ENCODE assay signal across 26 mouse cellular contexts in the genomic region with DNA sequence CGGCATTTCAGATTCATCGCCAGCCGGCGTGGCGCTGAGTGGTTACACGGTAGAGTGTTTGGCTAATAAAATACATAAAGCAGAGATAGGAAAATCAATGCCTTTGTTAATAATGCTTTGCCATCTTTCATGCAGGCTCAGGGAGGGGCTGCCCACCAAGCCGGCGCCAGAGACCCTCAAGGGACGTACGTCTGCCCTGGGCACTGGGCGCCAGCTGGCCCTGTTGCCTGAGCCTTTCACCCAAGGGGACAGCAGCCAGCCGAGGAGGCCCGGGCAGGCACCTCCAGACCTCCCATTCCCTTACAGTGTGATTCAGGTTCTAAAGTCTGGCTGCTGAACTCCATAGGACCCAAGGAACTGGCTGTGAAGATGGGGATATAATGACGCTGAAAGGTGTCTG.
DNase-seq lines count a peak whose midpoint lies in the region; ATAC-seq and TF ChIP-seq lines count a peak whose summit lies in the region.
"Had no signal": no experiment of that assay in that cellular context is flagged by ENCODE, and none has a peak within 500 bp of the region (broad histone marks: within the 10 kb centered on the region; RNA-seq: fewer than 3 reads in every experiment).

No protein-coding gene starts in this region.

- no peak overlapping the region for H3K9ac ChIP-seq in hindbrain, embryonic 16.5 days (ENCODE audit: low read depth, low read length)
- no peak overlapping the region for H3K9ac ChIP-seq in hindbrain, postnatal 0 days (replicated peaks; ENCODE audit: low read length)
- H3K9ac ChIP-seq in neural tube, embryonic 13.5 days = no peak overlapping the region
- H3K9ac ChIP-seq: embryonic facial prominence, embryonic 12.5 days; heart, embryonic 12.5 days; limb, embryonic 12.5 days; liver, embryonic 13.5 days had no signal

- H3K9me3 ChIP-seq in hindbrain, embryonic 16.5 days (ENCODE audit: control insufficient read depth, low read length) = no peaks in the 10 kb centered on the region
- no peaks in the 10 kb centered on the region for H3K9me3 ChIP-seq in hindbrain, postnatal 0 days (ENCODE audit: low read length)
- H3K9me3 ChIP-seq in neural tube, embryonic 13.5 days = no peaks in the 10 kb centered on the region
- H3K9me3 ChIP-seq: embryonic facial prominence, embryonic 12.5 days; heart, embryonic 12.5 days; limb, embryonic 12.5 days; liver, embryonic 13.5 days had no signal

- H3K4me3 ChIP-seq in cerebellum, adult 2 months (replicated peaks; ENCODE audit: insufficient read depth, low read depth, low read length) = peak overlapping the region; percentile 1
- H3K4me3 ChIP-seq in hindbrain, embryonic 16.5 days (ENCODE audit: low read length) = no peak overlapping the region
- no peak overlapping the region for H3K4me3 ChIP-seq in hindbrain, postnatal 0 days (ENCODE audit: low read length)
- no peak overlapping the region for H3K4me3 ChIP-seq in neural tube, embryonic 13.5 days
- H3K4me3 ChIP-seq: embryonic facial prominence, embryonic 12.5 days; heart, adult 2 months; heart, embryonic 12.5 days; limb, embryonic 12.5 days; liver, embryonic 13.5 days had no signal

- no peak for TF ChIP-seq CTCF in cerebellum, adult 2 months (IDR thresholded peaks at IDR 0.05; ENCODE audit: borderline replicate concordance, insufficient read depth, low read depth, low read length)
- no peak for TF ChIP-seq CTCF in hindbrain, postnatal 0 days (IDR thresholded peaks at IDR 0.05; ENCODE audit: low read depth)

- ATAC-seq in cerebellum, adult (ENCODE audit: insufficient number of reproducible peaks, low FRiP score, low TSS enrichment) = no peak
- 0 out of 2 replicates have a peak, but pooled peaks have one; percentile 28 for ATAC-seq in hindbrain, embryonic 16.5 days
- no peak for ATAC-seq in hindbrain, postnatal 0 days
- ATAC-seq in neural tube, embryonic 13.5 days (ENCODE audit: low read depth) = no peak
- ATAC-seq: CD4-positive, CD25-positive, alpha-beta regulatory T cell, adult 4 months; forebrain, embryonic 14.5 days; intestine, postnatal 0 days had no signal

- TF ChIP-seq POLR2A in cerebellum, adult 2 months (IDR thresholded peaks at IDR 0.05; ENCODE audit: borderline replicate concordance, insufficient read depth, low read length) = no peak

- 20% methylated on average over 14 of the region's 14 CpGs for WGBS in cerebellum, adult 2 months
- 64% methylated on average over 14 of the region's 14 CpGs for WGBS in hindbrain, embryonic 16.5 days
- 63% methylated on average over 14 of the region's 14 CpGs for WGBS in hindbrain, postnatal 0 days
- WGBS in neural tube, embryonic 13.5 days = 50% methylated on average over 14 of the region's 14 CpGs

- H3K27me3 ChIP-seq in cerebellum, adult 2 months (ENCODE audit: control insufficient read depth, insufficient read depth, low read length) = no peaks in the 10 kb centered on the region
- H3K27me3 ChIP-seq in hindbrain, embryonic 16.5 days (replicated peaks; ENCODE audit: control insufficient read depth, insufficient read depth, low read length) = no peaks in the 10 kb centered on the region
- H3K27me3 ChIP-seq in hindbrain, postnatal 0 days (ENCODE audit: insufficient read depth, low read length) = no peaks in the 10 kb centered on the region
- H3K27me3 ChIP-seq in neural tube, embryonic 13.5 days = no peaks in the 10 kb centered on the region
- H3K27me3 ChIP-seq: embryonic facial prominence, embryonic 12.5 days; heart, embryonic 12.5 days; liver, embryonic 13.5 days had no signal

- no peaks in the 10 kb centered on the region; the same call in 1 of the 2 replicates for H3K4me1 ChIP-seq in cerebellum, adult 2 months (ENCODE audit: control insufficient read depth, insufficient read depth, low read length)
- H3K4me1 ChIP-seq in hindbrain, embryonic 16.5 days (ENCODE audit: control insufficient read depth, insufficient read depth, low read depth, low read length) = no peaks in the 10 kb centered on the region; the same call in 1 of the 2 replicates
- H3K4me1 ChIP-seq in hindbrain, postnatal 0 days (ENCODE audit: insufficient read depth, low read length) = no peaks in the 10 kb centered on the region
- peaks cover 13% of the 10 kb centered on the region for H3K4me1 ChIP-seq in neural tube, embryonic 13.5 days (replicated peaks)
- H3K4me1 ChIP-seq: embryonic facial prominence, embryonic 12.5 days; heart, embryonic 12.5 days; liver, embryonic 13.5 days had no signal

- DNase-seq in cerebellum, adult 2 months = peak in 1 of 2 experiments; percentile 12
- no peak for DNase-seq in hindbrain, postnatal 0 days (ENCODE audit: low spot score)
- DNase-seq in neural tube, embryonic 10.5 days (ENCODE audit: extremely low spot score, low spot score) = no peak
- no peak for DNase-seq in urinary bladder, postnatal 4 days (ENCODE audit: low spot score in 2 of 2)
- DNase-seq: cerebellum, adult 8-10 months; embryo, embryonic 11 days; heart, postnatal 4 days; kidney, adult 9 months; kidney, postnatal 10 days; layer of hippocampus, adult 9-11 months; liver, embryonic 13.5 days; lung, adult 2 months; lung, postnatal 10 days; thymus, adult 2 months; thymus, postnatal 36 days had no signal

- no peak overlapping the region for H3K27ac ChIP-seq in cerebellum, adult 2 months (ENCODE audit: insufficient read depth, low read length)
- H3K27ac ChIP-seq in hindbrain, embryonic 16.5 days (ENCODE audit: low read depth, low read length) = no peak overlapping the region
- H3K27ac ChIP-seq in hindbrain, postnatal 0 days = no peak overlapping the region
- peak overlapping the region; percentile 67; the same call in 1 of the 2 replicates for H3K27ac ChIP-seq in neural tube, embryonic 13.5 days (replicated peaks)
- H3K27ac ChIP-seq: embryonic facial prominence, embryonic 12.5 days; heart, adult 2 months; limb, embryonic 12.5 days; liver, embryonic 13.5 days; macrophage had no signal

- H3K4me2 ChIP-seq in hindbrain, embryonic 16.5 days (ENCODE audit: low read length) = no peak overlapping the region
- no peak overlapping the region for H3K4me2 ChIP-seq in hindbrain, postnatal 0 days (ENCODE audit: low read depth, low read length)
- H3K4me2 ChIP-seq in neural tube, embryonic 13.5 days = no peak overlapping the region
- H3K4me2 ChIP-seq: embryonic facial prominence, embryonic 12.5 days; heart, embryonic 12.5 days; limb, embryonic 12.5 days; liver, embryonic 13.5 days had no signal

- no peaks in the 10 kb centered on the region for H3K36me3 ChIP-seq in hindbrain, embryonic 16.5 days (ENCODE audit: control insufficient read depth, insufficient read depth, low read length)
- H3K36me3 ChIP-seq in hindbrain, postnatal 0 days (ENCODE audit: insufficient read depth, low read length) = no peaks in the 10 kb centered on the region
- no peaks in the 10 kb centered on the region for H3K36me3 ChIP-seq in neural tube, embryonic 13.5 days
- H3K36me3 ChIP-seq: embryonic facial prominence, embryonic 12.5 days; heart, embryonic 12.5 days; limb, embryonic 12.5 days; liver, embryonic 13.5 days had no signal
